Mouse (Mus musculus) right cerebral cortex, postnatal 10 days (tissue): Measurements from ENCODE around the gene Gm28539.
A peak's percentile ranks its signal among the peaks of the same experiment; 100 is the strongest.

Source experiments
- DNase-seq, 2 experiments: peaks; one replicate each; pipeline ENCODE4 v3.0.0; 2021; ENCODE audit warnings: low spot score in 2 of 2

The Gm28539 gene

GRCm38 (mm10) chr16:18836468-18837208 lies at the start of gene Gm28539, which contains the start of gene 2510002D24Rik:
Gene Gm28539, plus strand, starts transcription at chr16:18836584.
Gene 2510002D24Rik, plus strand, starts transcription at chr16:18836578.
- DNase-seq = peak; percentile 96 to 97

GRCm38 (mm10) chr16:18786652-18787051 lies 49.7 kb upstream of the Gm28539 start:
- DNase-seq = no peak

GRCm38 (mm10) chr16:18788627-18789406 lies 47.6 kb upstream of the Gm28539 start:
- DNase-seq = no peak

GRCm38 (mm10) chr16:18795223-18795899 lies 41.0 kb upstream of the Gm28539 start:
- peak in 1 of 2 experiments; percentile 64 for DNase-seq

- peak in 1 of 2 experiments; percentile 49 for DNase-seq
Observed at GRCm38 (mm10) chr16:18796645-18797044, 39.7 kb upstream of the Gm28539 start.

- no peak for DNase-seq
Observed at GRCm38 (mm10) chr16:18798151-18798550, 38.2 kb upstream of the Gm28539 start.

- peak; percentile 80 to 85 for DNase-seq
Observed at GRCm38 (mm10) chr16:18798841-18799240, 37.5 kb upstream of the Gm28539 start.

- DNase-seq = no peak
Observed at GRCm38 (mm10) chr16:18805746-18806145, 30.6 kb upstream of the Gm28539 start.

GRCm38 (mm10) chr16:18809001-18809400 lies 27.4 kb upstream of the Gm28539 start:
- no peak for DNase-seq

- no peak for DNase-seq
Observed at GRCm38 (mm10) chr16:18811032-18811431, 25.4 kb upstream of the Gm28539 start.

GRCm38 (mm10) chr16:18811468-18812384 lies 24.7 kb upstream of the Gm28539 start, which contains the start of the genes Ufd1 and Cdc45:
Gene Ufd1, plus strand, starts transcription at chr16:18811779.
Gene Cdc45, minus strand, starts transcription at chr16:18811987.
- DNase-seq = peak; percentile 91 to 96

- DNase-seq = no peak
Observed at GRCm38 (mm10) chr16:18812385-18812910, 23.9 kb upstream of the Gm28539 start.

- no peak for DNase-seq
Observed at GRCm38 (mm10) chr16:18822356-18822755, 14.0 kb upstream of the Gm28539 start.

GRCm38 (mm10) chr16:18822925-18823324 lies 13.5 kb upstream of the Gm28539 start:
- no peak for DNase-seq

GRCm38 (mm10) chr16:18828630-18829029 lies 7.8 kb upstream of the Gm28539 start:
- no peak for DNase-seq

- DNase-seq = no peak
Observed at GRCm38 (mm10) chr16:18829102-18829501, 7.3 kb upstream of the Gm28539 start.

GRCm38 (mm10) chr16:18833486-18833885 lies 2.9 kb upstream of the Gm28539 start:
- no peak for DNase-seq

GRCm38 (mm10) chr16:18836073-18836467 lies 314 bp upstream of the Gm28539 start:
- DNase-seq = no peak

- DNase-seq = no peak
Observed at GRCm38 (mm10) chr16:18838346-18838745, 2.0 kb downstream of the Gm28539 start.

- no peak for DNase-seq
Observed at GRCm38 (mm10) chr16:18846301-18846820, 10.0 kb downstream of the Gm28539 start.
